Comparison of ENCODE assay signal across 9 mouse cellular contexts in the genomic region with DNA sequence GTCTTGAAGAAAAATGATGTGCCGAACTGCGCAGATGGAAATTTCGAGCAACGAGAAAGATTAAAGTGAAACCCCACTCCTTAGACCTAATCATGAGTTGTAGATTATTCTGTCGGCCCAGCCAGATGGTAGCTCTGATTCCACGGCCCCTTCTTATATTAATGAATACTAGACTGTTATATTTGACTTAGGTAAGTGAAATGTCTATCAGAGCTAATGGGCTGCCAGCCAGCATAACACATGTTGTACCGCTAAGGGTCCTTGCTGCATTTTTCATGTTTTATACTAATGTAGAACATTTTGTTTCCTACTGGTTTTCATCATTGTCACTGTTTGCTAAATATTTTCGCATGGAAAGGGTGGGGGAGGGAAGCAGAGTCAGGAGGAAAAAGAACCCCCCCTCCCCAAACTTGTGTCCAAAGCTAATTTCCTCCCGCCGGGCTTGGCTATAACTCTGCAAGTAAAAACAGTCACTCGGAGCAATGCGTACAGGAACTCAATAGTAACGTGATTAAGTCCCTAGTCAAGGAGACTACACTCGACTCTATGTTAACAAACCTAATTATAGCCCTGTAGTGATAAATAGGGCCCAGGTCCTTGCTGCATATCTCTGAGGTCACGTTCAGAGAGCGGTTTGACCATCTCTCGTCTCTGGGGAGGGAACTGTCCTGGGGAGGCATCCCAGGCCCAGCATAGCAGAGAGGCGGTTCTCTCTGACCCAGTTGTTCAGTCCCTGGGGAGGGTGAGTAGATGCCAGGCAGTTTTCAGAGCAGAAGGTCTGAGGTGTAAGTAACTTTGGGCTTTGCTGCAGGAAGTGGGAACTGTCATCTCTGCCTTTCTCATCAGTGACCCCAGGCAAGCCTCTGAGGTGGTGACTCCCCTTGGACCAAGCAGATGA. TPM values are rescaled to one million over a fixed set of nuclear protein-coding genes. Genes with fewer than 3 reads are reported as not detected.
DNase-seq lines count a peak whose midpoint lies in the region; ATAC-seq and TF ChIP-seq lines count a peak whose summit lies in the region.
"Had no signal": no experiment of that assay in that cellular context is flagged by ENCODE, and none has a peak within 500 bp of the region (broad histone marks: within the 10 kb centered on the region; RNA-seq: fewer than 3 reads in every experiment).

No protein-coding gene starts in this region.

- peak overlapping the region; percentile 14; the same call in 1 of the 2 replicates for H3K4me2 ChIP-seq in forebrain, postnatal 0 days (ENCODE audit: low read depth)
- peak overlapping the region; percentile 55 for H3K4me2 ChIP-seq in intestine, embryonic 15.5 days (replicated peaks)
- peak overlapping the region; percentile 50 for H3K4me2 ChIP-seq in lung, postnatal 0 days (replicated peaks; ENCODE audit: low read depth, low read length)

- peak; percentile 45 for TF ChIP-seq EP300 in lung, postnatal 0 days (IDR thresholded peaks at IDR 0.05)

- no peaks in the 10 kb centered on the region; the same call in 1 of the 2 replicates for H3K9me3 ChIP-seq in forebrain, postnatal 0 days (ENCODE audit: low read length)
- H3K9me3 ChIP-seq in intestine, embryonic 15.5 days = no peaks in the 10 kb centered on the region
- H3K9me3 ChIP-seq in lung, postnatal 0 days (ENCODE audit: low read length) = no peaks in the 10 kb centered on the region

- no peaks in the 10 kb centered on the region for H3K36me3 ChIP-seq in forebrain, postnatal 0 days (ENCODE audit: insufficient read depth)
- H3K36me3 ChIP-seq in intestine, embryonic 15.5 days = no peaks in the 10 kb centered on the region
- no peaks in the 10 kb centered on the region for H3K36me3 ChIP-seq in lung, postnatal 0 days (ENCODE audit: insufficient read depth, low read length)

- no peak overlapping the region for H3K9ac ChIP-seq in forebrain, postnatal 0 days
- no peak overlapping the region for H3K9ac ChIP-seq in intestine, embryonic 15.5 days
- H3K9ac ChIP-seq in lung, postnatal 0 days (replicated peaks; ENCODE audit: low read depth) = no peak overlapping the region

- no peak overlapping the region for H3K27ac ChIP-seq in forebrain, postnatal 0 days (ENCODE audit: low read depth, low read length)
- peak overlapping the region; percentile 19; the same call in 1 of the 2 replicates for H3K27ac ChIP-seq in intestine, embryonic 15.5 days
- H3K27ac ChIP-seq in lung, postnatal 0 days (ENCODE audit: low read length) = peak overlapping the region; percentile 84

- peak; percentile 3 for DNase-seq in kidney, adult 18-20 months
- DNase-seq in kidney, adult 8-10 months = no peak
- DNase-seq in forebrain, postnatal 0 days = peak; percentile 64
- DNase-seq in lung, postnatal 0 days (ENCODE audit: low spot score) = peak; percentile 83
- no peak for DNase-seq in cerebellum, adult 18-20 months
- no peak for DNase-seq in right cerebral cortex, adult 2 months (ENCODE audit: low spot score in 2 of 2)
- no peak for DNase-seq in left cerebral cortex, postnatal 4 days

- H3K4me1 ChIP-seq in forebrain, postnatal 0 days (ENCODE audit: insufficient read depth) = peaks cover 12% of the 10 kb centered on the region; the same call in 1 of the 2 replicates
- peaks cover 21% of the 10 kb centered on the region for H3K4me1 ChIP-seq in intestine, embryonic 15.5 days (replicated peaks)
- peaks cover 18% of the 10 kb centered on the region; the same call in 1 of the 2 replicates for H3K4me1 ChIP-seq in lung, postnatal 0 days (ENCODE audit: insufficient read depth, low read depth, low read length)

- no peak overlapping the region for H3K4me3 ChIP-seq in forebrain, postnatal 0 days (ENCODE audit: low read depth, low read length)
- no peak overlapping the region for H3K4me3 ChIP-seq in intestine, embryonic 15.5 days (replicated peaks)
- peak overlapping the region; percentile 14; the same call in 1 of the 2 replicates for H3K4me3 ChIP-seq in lung, postnatal 0 days (ENCODE audit: low read depth, low read length)
- H3K4me3 ChIP-seq: erythroblast, embryonic 14.5 days had no signal

- H3K27me3 ChIP-seq in forebrain, postnatal 0 days (ENCODE audit: insufficient read depth, low read length) = no peaks in the 10 kb centered on the region
- H3K27me3 ChIP-seq in intestine, embryonic 15.5 days (replicated peaks) = no peaks in the 10 kb centered on the region
- H3K27me3 ChIP-seq in lung, postnatal 0 days (replicated peaks; ENCODE audit: insufficient read depth, low read length) = no peaks in the 10 kb centered on the region

- WGBS in forebrain, postnatal 0 days = 49% methylated on average over 18 of the region's 18 CpGs
- WGBS in intestine, embryonic 15.5 days = 25% methylated on average over 18 of the region's 18 CpGs
- 20% methylated on average over 18 of the region's 18 CpGs for WGBS in lung, postnatal 0 days

- intact Hi-C loops in left cerebral cortex, postnatal 4 days (cut with DNase I) = no loop called here

- no peak for TF ChIP-seq CTCF in forebrain, postnatal 0 days (IDR thresholded peaks at IDR 0.05; ENCODE audit: low read depth)
- no peak for TF ChIP-seq CTCF in lung, postnatal 0 days (IDR thresholded peaks at IDR 0.05)

- peak; percentile 60 for ATAC-seq in forebrain, postnatal 0 days
- peak; percentile 61 for ATAC-seq in intestine, embryonic 15.5 days
- peak; percentile 57 for ATAC-seq in lung, postnatal 0 days

RNA-seq across cellular contexts. Expression of a gene that starts 56.0 kb away (rescaled TPM):
- 23.4 and 32.4 TPM in 2 replicates for total RNA-seq in forebrain, postnatal 0 days (2014; rRNA removed)
- polyA plus RNA-seq in forebrain, postnatal 0 days (2015; fragmentation: Nextera tagmentation; extraction: Ambion mirVana) = 48.8 and 50.6 TPM in 2 replicates
- 57.3 and 69.9 TPM in 2 replicates for polyA plus RNA-seq in intestine, embryonic 15.5 days (2015; fragmentation: Nextera tagmentation; extraction: Ambion mirVana)
- 13.0 and 14.7 TPM in 2 replicates for polyA plus RNA-seq in lung, postnatal 0 days (2015; fragmentation: Nextera tagmentation; extraction: Ambion mirVana)
- total RNA-seq in left cerebral cortex, postnatal 4 days (2021) = 10 to 100 TPM; 41.5 to 52.5 TPM

Comparison
In these comparisons a context has a peak if more than half of its experiments do, and no peak if none do; other contexts are left out.
1. DNase-seq: peak in kidney, adult 18-20 months (single experiment), forebrain, postnatal 0 days (single experiment) and lung, postnatal 0 days (single experiment); none in kidney, adult 8-10 months (0 of 2), cerebellum, adult 18-20 months (0 of 2), right cerebral cortex, adult 2 months (0 of 2) and left cerebral cortex, postnatal 4 days (single experiment).
2. Peak in every context shown above with its lines, with median percentiles within 50 percentile points of each other: ATAC-seq and H3K4me2 ChIP-seq.